Mouse (Mus musculus) liver, embryonic 15.5 days (tissue): ENCODE measurements around the gene Pde4d. TPM values are rescaled to one million over a fixed set of nuclear protein-coding genes. Genes with fewer than 3 reads are reported as not detected.

Experiments
- ATAC-seq: fragments of 200-750 bp; cut with Nextera tagmentation; 2 replicates; pipeline ENCODE4 v1.8.0; 2017; ENCODE audit warnings: moderate number of reproducible peaks, mild to moderate bottlenecking, moderate library complexity; ENCODE audit not compliant: insufficient read depth
- H3K27ac ChIP-seq: fragments of 300-500 bp; sonication (generic); replicated peaks from 2 replicates; pipeline ENCODE4 v1.5.1; 2015; ENCODE audit warnings: mild to moderate bottlenecking, inconsistent platforms
- H3K27me3 ChIP-seq: fragments of 300-500 bp; sonication (generic); 2 replicates; pipeline ENCODE4 v1.6.1; 2015; ENCODE audit warnings: mild to moderate bottlenecking, inconsistent platforms
- H3K36me3 ChIP-seq: fragments of 300-500 bp; sonication (generic); replicated peaks from 2 replicates; pipeline ENCODE4 v1.6.1; 2015; ENCODE audit warnings: moderate library complexity, mild to moderate bottlenecking, inconsistent platforms
- H3K4me1 ChIP-seq: fragments of 300-500 bp; sonication (generic); replicated peaks from 2 replicates; pipeline ENCODE4 v1.6.1; 2015; ENCODE audit warnings: inconsistent platforms
- H3K4me2 ChIP-seq: fragments of 300-500 bp; sonication (generic); 2 replicates; pipeline ENCODE4 v1.6.1; 2015; ENCODE audit warnings: moderate library complexity, mild to moderate bottlenecking, inconsistent platforms
- H3K4me3 ChIP-seq: fragments of 300-500 bp; sonication (generic); replicated peaks from 2 replicates; pipeline ENCODE4 v1.5.1; 2015; ENCODE audit warnings: mild to moderate bottlenecking, inconsistent platforms
- H3K9ac ChIP-seq: fragments of 300-500 bp; sonication (generic); 2 replicates; pipeline ENCODE4 v1.6.1; 2015; ENCODE audit warnings: moderate library complexity, mild to moderate bottlenecking, inconsistent platforms
- H3K9me3 ChIP-seq: fragments of 300-500 bp; sonication (generic); replicated peaks from 2 replicates; pipeline ENCODE4 v1.6.1; 2016; ENCODE audit warnings: inconsistent platforms
- WGBS: fragments of 180-500 bp; shearing (Covaris S2); methylation state at CpG from one replicate; pipeline ENCODE4 v1.1.7; 2015; ENCODE audit warnings: mixed read lengths; ENCODE audit not compliant: insufficient replicate concordance; 5-methylcytosine and 5-hydroxymethylcytosine counted together
- polyA plus RNA-seq: library from polyadenylated mRNA; unstranded; fragments of >200 nt; fragmentation: Nextera tagmentation; extraction: Ambion mirVana; gene quantifications from 2 replicates; pipeline ENCODE4 v1.2.1, GENCODE M21; 2015

The Pde4d gene
- polyA plus RNA-seq, 1 experiment from 2014 or later: 13.2 TPM

DNA sequence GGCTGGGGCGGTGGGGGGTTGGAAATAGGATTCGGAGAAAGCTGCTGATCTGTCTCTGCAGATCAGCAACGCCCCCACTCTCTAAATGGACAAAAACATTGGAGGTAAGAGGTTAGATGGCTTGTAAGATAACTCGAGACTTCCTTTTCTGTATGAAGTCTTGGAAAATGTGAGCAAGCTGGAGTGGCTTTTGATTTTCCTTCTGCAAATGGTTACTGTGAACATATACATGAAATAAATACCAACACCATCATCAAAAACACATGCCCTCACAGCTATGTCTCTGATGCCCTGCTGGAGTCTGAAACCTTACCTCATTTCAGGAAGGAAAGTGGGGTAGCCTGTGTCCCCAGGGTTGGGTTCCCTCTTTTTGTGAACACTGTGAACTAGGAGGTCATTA, 1359.9 kb downstream of the Pde4d start:
- no peak overlapping the region for H3K4me2 ChIP-seq
- no peak overlapping the region for H3K4me3 ChIP-seq
- H3K4me1 ChIP-seq: peaks cover 35% of the 10 kb centered on the region
- H3K27me3 ChIP-seq: no peaks in the 10 kb centered on the region
- no peak for ATAC-seq
- H3K27ac ChIP-seq: no peak overlapping the region
- H3K9me3 ChIP-seq: no peaks in the 10 kb centered on the region
- WGBS: 69% methylated on average over 4 of the region's 4 CpGs
- H3K36me3 ChIP-seq: no peaks in the 10 kb centered on the region
- H3K9ac ChIP-seq: no peak overlapping the region

DNA sequence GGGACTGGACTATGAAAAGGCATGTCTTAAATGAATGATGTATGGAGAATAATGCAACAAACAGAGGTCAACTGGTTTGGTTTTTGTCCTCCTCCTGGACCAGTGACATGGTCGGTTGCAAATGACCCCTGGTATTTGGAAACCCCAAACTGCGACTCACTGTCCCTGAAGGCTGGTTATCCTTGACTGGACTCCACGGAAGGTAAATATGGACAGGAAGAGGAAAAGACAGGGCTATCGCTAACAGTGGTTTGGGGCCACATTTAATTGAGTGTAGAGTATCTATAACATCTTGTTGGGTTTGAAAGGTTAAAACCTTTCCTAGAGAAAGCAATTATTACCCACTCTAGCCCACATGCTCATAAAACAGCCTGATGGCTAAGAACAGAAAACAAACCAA, 1364.2 kb downstream of the Pde4d start:
- Histone ChIP-seq H3K9me3 (no peaks in the 10 kb centered on the region), H3K4me2 (no peak overlapping the region), H3K4me1 (peaks cover 1% of the 10 kb centered on the region), H3K9ac (no peak overlapping the region), H3K27me3 (no peaks in the 10 kb centered on the region), H3K4me3 (no peak overlapping the region), H3K27ac (no peak overlapping the region), H3K36me3 (no peaks in the 10 kb centered on the region)
- WGBS: 79% methylated on average over 4 of the region's 4 CpGs
- ATAC-seq: no peak

DNA sequence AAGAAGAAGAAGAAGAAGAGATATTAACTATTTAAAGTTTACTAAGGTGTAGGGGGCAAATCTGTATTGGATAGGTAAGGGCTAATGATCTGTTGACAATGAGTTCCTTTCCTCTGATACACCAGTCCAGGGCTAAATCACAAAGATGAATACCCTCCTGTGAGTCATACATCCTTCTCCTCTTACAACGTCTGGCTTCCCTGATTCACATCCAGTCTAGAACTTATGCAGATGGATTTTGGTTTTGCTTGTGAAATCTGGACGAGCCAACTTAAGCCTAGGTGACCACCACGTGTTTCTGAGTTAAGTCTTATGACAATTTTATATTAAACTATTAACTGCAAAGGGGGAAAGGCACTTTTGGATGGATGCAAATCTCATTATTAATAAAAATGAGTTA, 1369.3 kb downstream of the Pde4d start:
- Histone ChIP-seq H3K4me2 (no peak overlapping the region), H3K27ac (no peak overlapping the region), H3K27me3 (no peaks in the 10 kb centered on the region), H3K4me3 (no peak overlapping the region), H3K9me3 (no peaks in the 10 kb centered on the region), H3K9ac (no peak overlapping the region), H3K4me1 (peaks cover 40% of the 10 kb centered on the region), H3K36me3 (no peaks in the 10 kb centered on the region)
- no peak for ATAC-seq
- WGBS: 66% methylated on average over 3 of the region's 3 CpGs

DNA sequence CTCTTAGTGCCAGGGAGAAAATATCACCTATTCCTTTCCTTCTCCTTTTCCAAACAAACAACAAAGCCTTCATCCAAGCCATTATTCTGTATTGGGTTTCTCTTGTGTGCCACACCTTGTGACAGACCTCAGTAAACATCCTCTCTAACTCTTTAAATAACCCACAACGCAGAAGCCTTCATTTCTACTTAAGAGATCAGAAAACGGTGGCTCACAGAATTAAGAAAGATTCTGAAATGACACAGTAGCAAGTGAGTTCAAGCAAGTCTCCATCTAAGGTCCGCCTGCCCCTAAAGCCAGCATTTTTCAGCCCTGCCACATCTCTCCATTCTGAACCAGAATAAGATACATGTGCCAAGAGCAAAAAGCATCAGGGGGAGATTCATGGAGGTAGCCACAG, 1370.4 kb downstream of the Pde4d start:
- no peak for ATAC-seq
- 51% methylated on average over 3 of the region's 3 CpGs for WGBS

DNA sequence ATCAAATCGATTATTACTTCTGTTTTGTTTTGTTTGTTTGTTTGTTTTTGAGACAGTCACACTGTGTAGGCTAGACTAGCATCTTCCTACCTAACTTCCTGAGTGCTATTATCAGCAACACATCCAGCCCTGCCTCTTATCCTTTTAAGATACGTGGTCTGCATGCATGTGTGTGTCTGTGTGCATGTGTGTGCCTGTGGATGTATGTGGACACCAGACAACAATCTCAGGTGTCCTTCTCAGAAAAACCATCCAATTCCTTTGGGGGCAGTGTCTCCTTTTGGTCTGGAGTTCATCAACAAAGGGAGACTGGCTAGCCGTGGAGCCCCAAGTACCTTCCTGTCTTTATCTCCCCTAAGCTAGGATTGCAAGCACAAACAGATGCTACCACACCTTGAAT, 1371.1 kb downstream of the Pde4d start:
- no peak overlapping the region for H3K4me3 ChIP-seq
- no peak overlapping the region for H3K27ac ChIP-seq
- H3K9me3 ChIP-seq: no peaks in the 10 kb centered on the region
- no peaks in the 10 kb centered on the region for H3K36me3 ChIP-seq
- H3K4me2 ChIP-seq: no peak overlapping the region; the same call in 1 of the 2 replicates
- ATAC-seq: no peak
- 29% methylated on average over 3 of the region's 3 CpGs for WGBS
- no peak overlapping the region for H3K9ac ChIP-seq
- H3K4me1 ChIP-seq: peaks cover 40% of the 10 kb centered on the region
- no peaks in the 10 kb centered on the region for H3K27me3 ChIP-seq

More for the DNA sequence above, 1370.4 kb downstream of the Pde4d start:
- no peak overlapping the region for H3K4me3 ChIP-seq
- no peak overlapping the region for H3K9ac ChIP-seq
- H3K9me3 ChIP-seq: no peaks in the 10 kb centered on the region
- no peak overlapping the region for H3K27ac ChIP-seq
- H3K4me1 ChIP-seq: peaks cover 40% of the 10 kb centered on the region
- no peaks in the 10 kb centered on the region for H3K27me3 ChIP-seq
- no peak overlapping the region for H3K4me2 ChIP-seq
- H3K36me3 ChIP-seq: no peaks in the 10 kb centered on the region

DNA sequence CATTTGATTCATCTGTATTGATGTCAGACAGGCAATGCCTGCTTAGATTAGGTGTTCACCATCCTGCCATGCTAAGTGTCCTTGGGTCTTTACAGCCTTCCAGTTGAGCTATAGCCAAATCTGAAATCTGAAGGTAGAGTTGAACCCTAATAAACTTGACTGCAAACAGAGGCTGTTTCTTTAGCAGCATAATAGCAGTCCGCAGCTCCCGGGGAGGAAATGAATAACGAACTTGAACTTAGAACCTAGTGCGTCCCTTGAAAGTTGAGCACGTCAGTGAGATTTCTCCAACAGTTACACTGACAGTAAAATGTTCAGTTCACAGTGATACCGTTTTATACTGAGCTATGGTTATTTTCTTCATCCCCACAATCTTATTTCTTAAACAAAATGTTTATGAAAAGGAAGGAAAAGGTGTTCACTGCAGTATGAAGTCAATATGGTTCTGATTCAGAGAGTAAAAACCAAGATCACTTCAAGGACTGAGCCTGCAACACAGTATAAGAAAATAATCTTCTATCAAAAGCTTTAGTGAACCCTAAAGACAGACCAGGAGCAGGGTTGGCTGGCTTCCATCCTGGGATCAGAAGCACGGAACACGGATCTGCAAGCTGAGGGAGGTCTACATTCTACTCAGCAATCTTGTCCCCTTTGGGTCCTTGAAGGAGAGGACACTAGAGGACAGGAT, 1372.1 kb downstream of the Pde4d start:
- 18% methylated on average over 8 of the region's 8 CpGs for WGBS
- H3K4me2 ChIP-seq: peak overlapping the region; percentile 69
- H3K9ac ChIP-seq: peak overlapping the region; percentile 47
- no peaks in the 10 kb centered on the region for H3K9me3 ChIP-seq
- H3K4me3 ChIP-seq: peak overlapping the region; percentile 42
- no peaks in the 10 kb centered on the region for H3K27me3 ChIP-seq
- no peaks in the 10 kb centered on the region for H3K36me3 ChIP-seq
- ATAC-seq: peak; percentile 73
- peak overlapping the region; percentile 78 for H3K27ac ChIP-seq
- H3K4me1 ChIP-seq: peaks cover 40% of the 10 kb centered on the region

DNA sequence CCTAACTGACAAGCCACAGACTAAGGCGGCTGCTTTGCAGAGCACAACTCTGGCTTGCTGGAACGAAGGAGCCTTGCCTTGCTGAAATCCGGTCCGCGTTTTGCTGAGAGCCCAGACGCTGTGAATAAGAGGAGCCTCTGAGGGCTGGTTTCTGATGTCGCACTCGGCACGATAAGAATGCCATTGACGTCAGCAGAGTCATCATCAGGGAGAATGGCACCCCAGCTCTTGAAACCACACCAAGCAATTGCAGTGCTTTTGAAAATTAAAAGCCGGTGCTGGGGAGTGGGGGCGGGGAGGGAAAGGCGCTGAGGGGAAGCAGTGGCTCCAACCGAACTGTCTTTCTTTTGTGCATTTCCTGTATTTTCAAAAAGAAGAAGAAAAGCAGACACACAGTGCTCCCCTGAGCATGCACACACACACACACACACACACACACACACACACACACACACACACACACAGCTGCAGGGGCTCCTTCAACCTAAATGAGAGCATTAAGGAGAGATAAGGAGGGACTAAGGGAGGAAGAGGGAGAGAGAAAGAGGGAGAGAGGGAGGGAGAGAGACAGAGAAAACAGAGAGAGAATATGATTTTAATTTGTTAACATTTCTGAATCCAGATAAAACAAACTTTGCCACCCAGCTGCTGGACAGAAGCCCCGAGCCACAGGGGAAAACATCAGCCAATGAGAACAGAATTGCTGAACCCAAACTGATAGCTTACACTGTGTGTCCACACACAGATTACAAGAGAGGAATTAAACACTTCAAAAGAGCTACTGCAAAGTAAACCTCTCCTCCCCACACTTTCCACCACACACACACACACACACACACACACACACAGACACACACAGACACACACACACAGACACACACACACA, 1372.9 kb downstream of the Pde4d start:
- under 1% methylated on average over 15 of the region's 15 CpGs for WGBS
- peak; percentile 92 for ATAC-seq

DNA sequence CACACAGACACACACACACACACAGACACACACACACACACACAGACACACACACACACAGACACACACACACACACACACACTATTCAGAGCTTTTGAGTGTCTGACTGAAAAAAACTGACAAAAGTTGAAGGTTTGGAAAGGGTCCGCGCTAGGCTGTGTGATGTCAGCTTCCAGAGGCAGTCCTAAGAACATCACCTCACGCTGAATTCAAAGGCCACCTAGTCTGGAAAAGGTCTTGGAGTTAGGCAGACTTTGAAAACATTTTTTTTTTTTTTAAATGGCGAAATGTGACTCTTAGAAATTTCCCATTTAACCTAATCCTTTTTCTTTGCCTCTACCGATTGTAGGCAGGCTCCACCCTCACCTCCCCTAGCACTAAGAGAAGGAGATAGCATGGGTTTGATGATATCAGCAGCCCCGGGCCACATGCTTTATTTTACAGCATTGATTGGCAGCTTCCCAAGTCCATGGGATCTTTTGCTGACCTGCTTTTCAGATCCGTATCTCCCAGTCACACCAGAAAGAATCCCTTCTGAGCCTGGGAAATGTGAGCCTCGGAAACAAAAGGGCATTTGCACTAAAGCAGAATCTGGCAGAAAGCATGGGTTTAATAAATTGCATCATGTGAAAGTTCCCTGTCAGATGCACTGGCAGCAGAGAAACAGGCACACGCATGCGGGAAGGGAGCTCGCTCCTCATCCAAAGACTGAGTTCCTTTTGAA, 1373.7 kb downstream of the Pde4d start:
- Histone ChIP-seq H3K4me3 (no peak overlapping the region), H3K4me2 (peak overlapping the region; percentile 69; the same call in 1 of the 2 replicates), H3K36me3 (no peaks in the 10 kb centered on the region), H3K4me1 (peaks cover 46% of the 10 kb centered on the region), H3K9ac (no peak overlapping the region), H3K27ac (no peak overlapping the region; the same call in 1 of the 2 replicates), H3K9me3 (no peaks in the 10 kb centered on the region), H3K27me3 (no peaks in the 10 kb centered on the region)
- WGBS: 57% methylated on average over 11 of the region's 11 CpGs
- no peak for ATAC-seq

More for the DNA sequence above, 1372.9 kb downstream of the Pde4d start:
- Histone ChIP-seq H3K4me1 (peaks cover 46% of the 10 kb centered on the region), H3K36me3 (no peaks in the 10 kb centered on the region), H3K9ac (peak overlapping the region; percentile 47), H3K4me2 (peak overlapping the region; percentile 69), H3K9me3 (no peaks in the 10 kb centered on the region), H3K27ac (peak overlapping the region; percentile 78), H3K27me3 (no peaks in the 10 kb centered on the region), H3K4me3 (peak overlapping the region; percentile 42)

DNA sequence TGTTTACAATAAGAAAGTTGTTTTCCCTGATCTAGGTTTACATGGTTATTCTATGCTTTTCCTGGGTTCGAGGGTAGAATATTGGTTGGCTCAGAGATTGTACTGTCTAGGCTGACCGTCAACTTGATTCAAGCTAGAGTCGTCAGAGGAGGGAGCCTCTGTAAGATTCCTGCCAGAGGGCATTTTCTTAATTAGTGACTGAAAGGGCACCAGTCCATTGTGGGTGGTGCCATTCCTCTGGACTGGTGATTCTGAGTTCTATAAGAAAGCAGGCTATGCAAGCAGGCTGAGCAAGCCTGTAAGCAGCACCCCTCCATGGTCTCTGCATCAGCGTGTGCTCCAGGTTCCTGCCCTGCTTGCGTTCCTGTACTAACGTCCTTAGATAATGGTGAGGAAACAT, 1376.1 kb downstream of the Pde4d start:
- H3K9ac ChIP-seq: no peak overlapping the region
- no peaks in the 10 kb centered on the region for H3K27me3 ChIP-seq
- ATAC-seq: no peak
- H3K4me3 ChIP-seq: no peak overlapping the region
- H3K4me2 ChIP-seq: no peak overlapping the region
- H3K9me3 ChIP-seq: no peaks in the 10 kb centered on the region
- H3K4me1 ChIP-seq: peaks cover 37% of the 10 kb centered on the region
- no peaks in the 10 kb centered on the region for H3K36me3 ChIP-seq
- no peak overlapping the region for H3K27ac ChIP-seq
- 76% methylated on average over 6 of the region's 6 CpGs for WGBS

DNA sequence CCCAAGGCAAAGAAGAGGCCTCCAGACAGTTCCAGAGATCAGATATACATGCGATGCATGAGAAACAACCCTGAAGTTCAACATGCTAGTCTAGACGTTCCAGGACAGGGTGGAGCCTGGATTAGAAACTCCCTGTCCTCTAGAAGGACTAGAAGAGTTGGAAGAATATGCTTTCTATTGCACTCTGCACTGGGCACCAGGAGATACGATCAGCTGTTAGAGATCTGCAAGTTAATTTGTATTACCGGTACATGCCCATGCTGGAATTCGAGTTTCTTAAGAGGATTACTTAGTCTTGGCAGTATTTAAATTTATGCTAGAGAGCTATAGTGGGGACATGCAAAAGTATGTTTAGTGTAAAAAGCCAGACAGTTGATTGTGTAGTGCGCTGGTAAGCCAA, 1377.6 kb downstream of the Pde4d start:
- Histone ChIP-seq H3K36me3 (no peaks in the 10 kb centered on the region), H3K4me3 (no peak overlapping the region), H3K27me3 (no peaks in the 10 kb centered on the region), H3K9me3 (no peaks in the 10 kb centered on the region), H3K27ac (no peak overlapping the region), H3K9ac (no peak overlapping the region), H3K4me1 (peaks cover 22% of the 10 kb centered on the region), H3K4me2 (no peak overlapping the region)
- ATAC-seq: no peak
- WGBS: 76% methylated on average over 6 of the region's 6 CpGs

DNA sequence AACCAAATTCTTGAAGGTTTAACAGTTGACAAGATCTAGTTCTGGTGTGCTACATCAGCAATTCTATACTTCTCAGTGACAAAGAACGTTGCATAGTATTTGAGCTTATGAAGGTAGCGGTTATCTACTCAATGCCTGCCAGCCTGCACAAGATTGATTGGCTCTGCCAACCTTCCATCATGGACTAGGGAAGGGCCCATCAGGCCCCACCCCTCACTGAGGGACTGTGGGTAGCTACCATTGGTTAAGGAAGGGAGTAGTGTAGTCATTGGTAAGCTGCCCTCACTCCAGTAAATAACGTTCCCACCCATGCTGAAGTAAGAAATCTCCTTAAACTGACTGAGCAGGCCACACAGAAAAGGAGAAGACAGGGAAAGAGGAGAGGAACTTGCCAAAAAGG, 1378.2 kb downstream of the Pde4d start:
- H3K27me3 ChIP-seq: no peaks in the 10 kb centered on the region
- no peak overlapping the region for H3K27ac ChIP-seq
- WGBS: 60% methylated on average over 3 of the region's 3 CpGs
- ATAC-seq: peak; percentile 36; the same call in 1 of the 2 replicates
- H3K4me1 ChIP-seq: peaks cover 17% of the 10 kb centered on the region
- H3K9ac ChIP-seq: no peak overlapping the region
- H3K9me3 ChIP-seq: no peaks in the 10 kb centered on the region
- no peak overlapping the region for H3K4me3 ChIP-seq
- no peak overlapping the region for H3K4me2 ChIP-seq
- H3K36me3 ChIP-seq: no peaks in the 10 kb centered on the region
